Mouse (Mus musculus) olfactory bulb, adult 2 months (tissue): ENCODE measurements around the gene Mrtfa. TPM values are rescaled to one million over a fixed set of nuclear protein-coding genes. Genes with fewer than 3 reads are reported as not detected.

Source experiments
- H3K27ac ChIP-seq: fragments of 200-500 bp; 2 replicates; pipeline ENCODE4 v1.5.1; 2012; ENCODE audit warnings: low read depth, low read length; ENCODE audit not compliant: insufficient read depth
- H3K4me1 ChIP-seq: fragments of 200-500 bp; 2 replicates; pipeline ENCODE4 v1.6.1; 2012; ENCODE audit warnings: low read length; ENCODE audit not compliant: control insufficient read depth, insufficient read depth
- H3K4me3 ChIP-seq: fragments of 200-500 bp; 2 replicates; pipeline ENCODE4 v1.5.1; 2012; ENCODE audit warnings: mild to moderate bottlenecking, low read depth, low read length, moderate library complexity; ENCODE audit not compliant: insufficient read depth
- CTCF ChIP-seq: fragments of 200-500 bp; IDR thresholded peaks from 2 replicates; pipeline ENCODE4 v1.5.1; 2012; ENCODE audit warnings: low read depth, mild to moderate bottlenecking, low read length, moderate library complexity; ENCODE audit not compliant: insufficient read depth
- POLR2A ChIP-seq: fragments of 200-500 bp; IDR thresholded peaks from 2 replicates; pipeline ENCODE4 v1.6.1; 2012; ENCODE audit warnings: mild to moderate bottlenecking, low read depth, low read length, moderate library complexity; ENCODE audit not compliant: insufficient read depth
- WGBS: fragments of 180-500 bp; shearing (Covaris S2); methylation state at CpG from one replicate; pipeline ENCODE4 v1.1.7; 2018; 5-methylcytosine and 5-hydroxymethylcytosine counted together
- polyA plus RNA-seq: library from polyadenylated mRNA; stranded (reverse); fragments of >200 nt; gene quantifications from 2 replicates; pipeline ENCODE4 v1.2.4, GENCODE M21; 2012; ENCODE audit warnings: low replicate concordance; ENCODE audit not compliant: missing spikeins, insufficient read depth, insufficient read length

Gene Mrtfa
- polyA plus RNA-seq, 1 experiment = not detected

- TF ChIP-seq CTCF = no peak
- TF ChIP-seq POLR2A = no peak
- WGBS = 66% methylated on average over 4 of the region's 4 CpGs
- no peak overlapping the region for H3K27ac ChIP-seq
- H3K4me3 ChIP-seq = no peak overlapping the region
- H3K4me1 ChIP-seq = peaks cover 39% of the 10 kb centered on the region
Observed at GRCm38 (mm10) chr15:81045336-81045735, 145.2 kb downstream of the Mrtfa start.

- Histone ChIP-seq H3K4me1 (peaks cover 37% of the 10 kb centered on the region), H3K4me3 (no peak overlapping the region), H3K27ac (no peak overlapping the region)
- TF ChIP-seq POLR2A = no peak
- no peak for TF ChIP-seq CTCF
- 87% methylated on average over 9 of the region's 9 CpGs for WGBS
Observed at GRCm38 (mm10) chr15:81044446-81044845, 146.1 kb downstream of the Mrtfa start.

- TF ChIP-seq CTCF (no peak), POLR2A (no peak)
- no peak overlapping the region for H3K4me3 ChIP-seq
- 61% methylated on average over 13 of the region's 13 CpGs for WGBS
- peaks cover 29% of the 10 kb centered on the region for H3K4me1 ChIP-seq
- H3K27ac ChIP-seq = no peak overlapping the region
Observed at GRCm38 (mm10) chr15:81042276-81042931, 148.2 kb downstream of the Mrtfa start.

DNA sequence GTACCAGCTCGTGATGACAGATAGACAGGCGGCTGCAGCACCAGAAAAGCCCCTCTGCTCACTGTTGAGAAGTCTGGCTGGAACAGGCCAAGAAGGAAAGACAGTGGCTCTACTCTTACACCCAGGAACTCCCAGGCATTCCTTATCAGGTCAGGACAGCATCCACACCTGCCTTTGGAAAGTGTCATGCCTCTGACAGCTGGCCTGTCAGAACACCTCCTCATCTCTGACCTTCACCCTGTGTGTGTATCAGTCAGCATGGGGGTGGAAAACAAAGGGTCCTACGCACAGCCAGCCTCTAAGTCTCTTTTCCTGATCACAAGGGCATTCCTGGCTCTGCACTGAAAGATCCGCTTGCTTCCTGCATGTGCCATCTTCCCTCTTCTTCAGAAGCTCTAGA is 148.8 kb downstream of the Mrtfa start:
- no peak overlapping the region for H3K27ac ChIP-seq
- H3K4me3 ChIP-seq = no peak overlapping the region
- TF ChIP-seq POLR2A = no peak
- peaks cover 26% of the 10 kb centered on the region for H3K4me1 ChIP-seq
- 80% methylated on average over 4 of the region's 4 CpGs for WGBS

GRCm38 (mm10) chr15:81038419-81038818 is 152.1 kb downstream of the Mrtfa start:
- H3K27ac ChIP-seq = no peak overlapping the region
- peaks cover 28% of the 10 kb centered on the region for H3K4me1 ChIP-seq
- no peak for TF ChIP-seq CTCF
- TF ChIP-seq POLR2A = no peak
- WGBS = 72% methylated on average over 5 of the region's 5 CpGs
- H3K4me3 ChIP-seq = no peak overlapping the region

DNA sequence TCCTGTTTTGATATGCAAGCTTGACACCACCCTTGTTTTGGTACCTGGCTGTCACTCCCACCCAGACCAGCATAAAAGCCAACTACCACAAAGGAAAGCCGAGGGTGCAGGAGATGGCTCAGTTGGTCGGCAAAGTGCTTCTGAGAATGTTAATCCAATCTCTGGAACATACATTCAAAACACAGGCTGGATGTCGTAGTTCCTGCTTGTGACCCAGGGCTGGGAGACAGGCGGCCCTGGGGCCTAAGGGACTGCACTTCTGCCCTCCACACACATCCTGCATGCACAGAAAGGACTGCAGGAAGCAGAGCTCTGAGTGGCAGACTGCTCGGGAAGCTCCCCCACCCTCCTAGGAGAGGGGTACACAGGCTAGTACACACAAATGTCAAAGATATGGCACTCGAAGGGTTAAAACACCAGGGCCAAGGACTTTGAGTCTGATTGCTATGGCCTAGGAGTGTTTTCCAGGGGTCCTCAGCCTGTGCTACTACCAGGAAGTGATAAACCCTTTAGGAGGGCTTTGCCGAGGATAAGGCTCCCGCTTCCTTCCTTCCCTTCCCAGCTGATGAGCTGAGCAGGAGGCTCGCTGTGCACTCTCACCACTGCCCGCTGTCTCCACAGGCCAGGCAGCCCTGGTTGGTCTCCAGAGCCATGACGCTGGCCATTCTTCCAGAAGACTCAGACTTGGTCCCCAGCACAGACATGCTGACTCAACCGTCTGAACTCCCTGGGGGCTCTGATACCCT is 155.0 kb downstream of the Mrtfa start:
- TF ChIP-seq POLR2A (no peak), CTCF (no peak)
- Histone ChIP-seq H3K27ac (no peak overlapping the region), H3K4me1 (peaks cover 24% of the 10 kb centered on the region), H3K4me3 (no peak overlapping the region)
- WGBS = 81% methylated on average over 12 of the region's 12 CpGs

GRCm38 (mm10) chr15:81034119-81034518 is 156.4 kb downstream of the Mrtfa start:
- 74% methylated on average over 6 of the region's 6 CpGs for WGBS
- no peak overlapping the region for H3K4me3 ChIP-seq
- peaks cover 24% of the 10 kb centered on the region for H3K4me1 ChIP-seq
- H3K27ac ChIP-seq = no peak overlapping the region
- TF ChIP-seq CTCF (no peak), POLR2A (no peak)

GRCm38 (mm10) chr15:81032941-81033629 is 157.5 kb downstream of the Mrtfa start:
- H3K4me1 ChIP-seq = peaks cover 24% of the 10 kb centered on the region
- 37% methylated on average over 9 of the region's 9 CpGs for WGBS
- no peak overlapping the region for H3K4me3 ChIP-seq
- H3K27ac ChIP-seq = no peak overlapping the region
- TF ChIP-seq CTCF (no peak), POLR2A (no peak)

DNA sequence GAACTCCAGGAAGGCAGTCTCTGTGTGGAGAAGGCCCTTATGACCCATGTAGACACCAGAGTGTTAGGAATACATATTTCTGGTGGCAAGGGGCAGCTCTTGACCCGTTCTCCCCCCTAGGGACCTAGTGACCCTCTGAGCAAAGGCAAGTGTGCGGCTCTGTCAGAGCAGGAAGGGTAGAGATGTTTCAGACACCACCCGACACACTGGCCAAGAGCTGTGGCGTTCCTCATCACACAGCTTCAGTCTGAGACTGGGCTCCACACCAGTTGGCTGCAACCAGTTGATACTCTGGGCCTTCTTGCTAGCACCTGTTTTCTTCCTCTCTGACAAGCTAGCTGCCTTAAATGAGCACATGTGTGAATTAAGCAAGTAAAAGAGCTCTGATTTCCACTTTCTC is 158.9 kb downstream of the Mrtfa start:
- no peak for TF ChIP-seq CTCF
- no peak for TF ChIP-seq POLR2A
- Histone ChIP-seq H3K4me1 (peaks cover 37% of the 10 kb centered on the region), H3K4me3 (no peak overlapping the region), H3K27ac (no peak overlapping the region)
- 86% methylated on average over 4 of the region's 4 CpGs for WGBS
